Mouse (Mus musculus) C2C12 (cell line): ENCODE measurements around the gene Ranbp17. TPM values are rescaled to one million over a fixed set of nuclear protein-coding genes. Genes with fewer than 3 reads are reported as not detected.

Experiments used
- H3K27me3 ChIP-seq: one replicate; pipeline ENCODE4 v1.6.1; 2011; ENCODE audit not compliant: control insufficient read depth, insufficient read depth, insufficient read length
- H3K36me3 ChIP-seq: one replicate; pipeline ENCODE4 v1.6.1; 2011; ENCODE audit not compliant: control insufficient read depth, insufficient read depth
- H3K4me3 ChIP-seq: one replicate; pipeline ENCODE4 v1.5.1; 2011; ENCODE audit warnings: mild to moderate bottlenecking, control low read depth; ENCODE audit not compliant: poor library complexity, insufficient read depth, severe bottlenecking
- H3K79me2 ChIP-seq: one replicate; pipeline ENCODE4 v1.6.1; 2011; ENCODE audit not compliant: control insufficient read depth, insufficient read depth
- H3K79me3 ChIP-seq: one replicate; pipeline ENCODE4 v1.6.1; 2011; ENCODE audit warnings: low read depth, control low read depth
- H3ac ChIP-seq: one replicate; pipeline ENCODE3; 2011; ENCODE audit warnings: low read depth; ENCODE audit not compliant: control insufficient read depth, insufficient read length
- CEBPB ChIP-seq: IDR thresholded peaks from one replicate; pipeline ENCODE4 v1.6.1; 2011; ENCODE audit warnings: low read depth, mild to moderate bottlenecking, control low read depth, moderate library complexity
- CTCF ChIP-seq: IDR thresholded peaks from one replicate; pipeline ENCODE4 v1.5.1; 2011; ENCODE audit not compliant: control insufficient read depth, insufficient read depth, insufficient read length
- FOSL1 ChIP-seq: IDR thresholded peaks from one replicate; pipeline ENCODE4 v1.8.0; 2011; ENCODE audit warnings: mild to moderate bottlenecking, low read length; ENCODE audit not compliant: poor library complexity, insufficient read depth, severe bottlenecking
- MAX ChIP-seq: IDR thresholded peaks from one replicate; pipeline ENCODE4 v1.6.1; 2011; ENCODE audit warnings: mild to moderate bottlenecking, control low read depth
- MYOD1 ChIP-seq: IDR thresholded peaks from one replicate; pipeline ENCODE4 v1.6.1; 2011; ENCODE audit warnings: low read depth; ENCODE audit not compliant: control insufficient read depth, insufficient read length
- MYOG ChIP-seq: IDR thresholded peaks from one replicate; pipeline ENCODE4 v1.6.1; 2011; ENCODE audit not compliant: control insufficient read depth, insufficient read length; ENCODE audit errors: extremely low read depth
- USF1 ChIP-seq: IDR thresholded peaks from one replicate; pipeline ENCODE4 v1.6.1; 2011; ENCODE audit warnings: low read depth, mild to moderate bottlenecking, control low read depth, moderate library complexity
- polyA plus RNA-seq: library from polyadenylated mRNA; unstranded; fragments of >200 nt; fragmentation: generic; extraction: Trizol; gene quantifications from one replicate; pipeline ENCODE4 v1.2.1, GENCODE M21; 2012; ENCODE audit warnings: missing spikeins

The Ranbp17 gene
- polyA plus RNA-seq, 1 experiment = not detected

DNA sequence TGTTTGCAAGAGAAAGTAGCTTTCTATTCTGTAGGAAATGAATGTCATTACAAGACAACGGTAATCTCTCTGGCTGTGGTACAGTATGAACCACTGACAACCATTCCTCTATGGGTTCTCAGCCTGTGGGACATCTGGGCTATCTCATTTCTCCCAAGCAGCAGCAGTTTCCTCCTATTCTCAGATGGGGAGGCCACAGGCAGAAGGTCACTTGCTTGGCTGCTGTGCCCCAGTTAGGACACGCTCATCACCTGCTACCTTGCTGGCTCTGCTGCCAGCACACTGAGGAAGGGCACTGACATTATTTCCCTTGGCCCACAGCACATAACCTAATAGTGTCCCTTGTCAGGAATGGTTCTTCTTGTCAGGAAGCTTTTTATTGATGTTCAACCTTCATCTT is 285.4 kb downstream of the Ranbp17 start:
- Histone ChIP-seq H3ac (no peak overlapping the region), H3K27me3 (peaks cover 14% of the 10 kb centered on the region), H3K79me2 (no peaks in the 10 kb centered on the region), H3K36me3 (no peaks in the 10 kb centered on the region), H3K79me3 (no peaks in the 10 kb centered on the region), H3K4me3 (no peak overlapping the region)
- no peak for TF ChIP-seq MAX
- TF ChIP-seq MYOG = no peak
- TF ChIP-seq MYOD1 = no peak
- TF ChIP-seq CEBPB = no peak
- no peak for TF ChIP-seq FOSL1
- no peak for TF ChIP-seq CTCF
- no peak for TF ChIP-seq USF1

DNA sequence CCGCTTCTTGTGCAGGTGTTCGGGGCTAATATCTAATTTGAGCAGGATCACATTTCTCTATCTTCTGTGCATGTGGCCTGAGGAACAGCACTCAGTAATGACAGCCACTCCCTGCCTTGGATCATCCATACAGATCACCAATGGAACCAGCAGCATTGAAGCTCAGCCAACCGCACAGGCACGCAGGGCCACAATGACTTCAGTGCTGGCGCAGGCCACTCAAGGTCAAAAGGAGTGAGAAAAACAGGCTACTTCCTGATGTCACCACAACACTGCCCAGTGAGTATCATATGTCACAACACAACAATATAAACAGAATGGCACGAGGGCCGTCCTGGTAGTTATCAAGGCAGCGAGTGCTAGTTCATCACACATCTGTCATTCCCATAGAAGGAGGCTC is 287.0 kb downstream of the Ranbp17 start:
- H3K4me3 ChIP-seq = no peak overlapping the region
- TF ChIP-seq MAX (no peak), CTCF (no peak), MYOD1 (no peak), FOSL1 (no peak), CEBPB (no peak), USF1 (no peak), MYOG (no peak)
- peaks cover 8% of the 10 kb centered on the region for H3K27me3 ChIP-seq
- no peak overlapping the region for H3ac ChIP-seq
- H3K79me3 ChIP-seq = no peaks in the 10 kb centered on the region
- no peaks in the 10 kb centered on the region for H3K36me3 ChIP-seq
- no peaks in the 10 kb centered on the region for H3K79me2 ChIP-seq

DNA sequence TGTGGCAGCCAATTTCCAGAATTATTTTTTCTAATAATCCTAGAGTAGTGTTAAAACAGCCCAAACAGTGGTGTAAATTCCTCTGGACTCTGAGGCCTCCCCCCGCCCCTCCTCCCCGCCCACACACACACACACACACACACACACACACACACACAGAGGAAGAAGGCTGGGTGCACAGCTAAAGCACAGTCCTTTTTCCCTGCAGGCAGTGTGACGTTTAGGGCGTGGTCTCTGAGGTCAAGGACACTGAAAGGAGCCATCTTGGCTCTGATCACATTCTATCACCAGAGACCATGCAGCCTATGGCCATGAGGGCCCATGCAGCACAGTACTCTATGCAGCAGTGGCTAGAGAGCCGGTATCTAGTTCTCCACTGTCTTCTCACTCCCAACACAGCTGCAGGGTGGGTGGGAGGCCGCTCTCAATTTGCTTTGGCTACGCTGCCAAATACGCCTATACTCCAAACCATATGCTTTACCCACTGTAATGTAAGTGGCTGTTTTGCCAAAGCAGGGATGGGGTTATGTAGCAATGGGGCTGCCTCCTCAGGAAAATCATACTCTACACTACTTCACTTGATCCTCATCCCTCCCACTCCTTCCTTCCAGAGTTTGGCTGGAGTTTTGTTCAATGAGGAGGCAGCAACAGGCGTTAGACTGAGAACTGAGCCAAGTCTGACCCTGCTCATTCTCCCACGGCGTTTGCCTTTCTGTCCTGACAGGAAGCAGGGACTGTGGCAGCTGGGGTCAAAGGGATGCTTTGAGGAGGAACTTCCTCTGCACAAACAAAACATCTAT is 291.8 kb downstream of the Ranbp17 start:
- H3K4me3 ChIP-seq = no peak overlapping the region
- no peaks in the 10 kb centered on the region for H3K79me3 ChIP-seq
- TF ChIP-seq CTCF = no peak
- no peak for TF ChIP-seq FOSL1
- no peak for TF ChIP-seq USF1
- no peak for TF ChIP-seq MAX
- TF ChIP-seq MYOD1 = no peak
- no peak for TF ChIP-seq CEBPB
- no peak for TF ChIP-seq MYOG
- no peak overlapping the region for H3ac ChIP-seq
- peaks cover 21% of the 10 kb centered on the region for H3K27me3 ChIP-seq
- no peaks in the 10 kb centered on the region for H3K79me2 ChIP-seq
- no peaks in the 10 kb centered on the region for H3K36me3 ChIP-seq

DNA sequence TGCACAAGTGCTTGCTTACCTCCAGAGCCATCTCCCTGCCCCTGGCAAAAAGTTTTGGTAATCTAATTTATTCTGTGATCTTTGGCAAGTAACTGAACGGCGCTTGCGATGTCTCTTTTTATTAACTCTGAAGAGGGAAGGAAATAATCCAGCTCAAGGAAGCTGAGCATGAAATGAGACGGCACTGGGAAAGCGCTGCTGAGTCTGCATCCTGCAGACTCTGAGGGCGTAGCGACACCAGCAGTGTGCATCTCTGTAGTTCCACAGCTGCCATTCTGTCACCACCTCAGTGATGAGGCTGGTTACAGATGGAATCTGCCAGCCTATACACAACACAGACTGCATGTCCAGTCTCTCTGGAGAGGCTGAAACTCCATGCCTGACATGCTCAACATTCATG is 292.8 kb downstream of the Ranbp17 start:
- Histone ChIP-seq H3K79me3 (no peaks in the 10 kb centered on the region), H3ac (no peak overlapping the region), H3K4me3 (no peak overlapping the region), H3K79me2 (no peaks in the 10 kb centered on the region), H3K27me3 (peaks cover 18% of the 10 kb centered on the region), H3K36me3 (no peaks in the 10 kb centered on the region)
- no peak for TF ChIP-seq FOSL1
- TF ChIP-seq CTCF = no peak
- TF ChIP-seq MAX = no peak
- TF ChIP-seq USF1 = no peak
- TF ChIP-seq MYOD1 = no peak
- no peak for TF ChIP-seq MYOG
- TF ChIP-seq CEBPB = no peak

DNA sequence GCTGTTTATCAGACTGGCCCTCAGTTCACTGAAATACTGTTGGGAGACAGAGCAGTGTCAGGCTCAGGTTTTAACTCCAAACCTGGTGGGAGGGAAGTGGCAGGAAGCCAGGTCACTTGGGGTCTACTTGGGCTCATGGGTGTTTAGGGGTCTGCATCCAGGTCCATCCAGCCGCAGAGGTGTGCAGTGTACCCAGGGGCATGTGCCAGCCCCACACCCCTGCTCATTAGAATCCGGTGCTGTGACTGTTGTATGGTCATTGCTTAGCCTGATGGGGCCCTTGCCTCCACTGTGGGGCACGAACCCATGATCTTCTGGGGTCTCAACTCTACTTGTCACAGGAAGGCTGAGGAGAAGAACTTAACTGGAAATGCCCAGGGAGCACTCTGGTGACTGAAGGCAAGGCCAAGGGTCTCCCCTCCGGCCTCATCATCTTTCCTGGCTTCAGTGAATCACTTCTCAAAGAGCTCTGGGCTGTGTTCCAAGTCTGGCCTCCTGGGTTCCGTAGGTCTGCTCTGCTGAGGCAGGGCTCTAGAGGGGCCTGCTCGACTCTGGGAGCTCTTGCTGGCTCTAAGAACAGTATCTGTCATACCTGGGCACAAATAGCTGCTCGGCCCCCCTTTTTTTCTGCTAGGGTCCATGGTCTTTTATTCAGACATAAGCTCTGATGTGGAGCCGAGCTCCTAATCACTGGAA is 296.0 kb downstream of the Ranbp17 start:
- H3ac ChIP-seq = no peak overlapping the region
- H3K27me3 ChIP-seq = peaks cover 20% of the 10 kb centered on the region
- H3K4me3 ChIP-seq = no peak overlapping the region
- H3K79me2 ChIP-seq = no peaks in the 10 kb centered on the region
- no peaks in the 10 kb centered on the region for H3K36me3 ChIP-seq
- no peaks in the 10 kb centered on the region for H3K79me3 ChIP-seq
- no peak for TF ChIP-seq MAX
- no peak for TF ChIP-seq CTCF
- TF ChIP-seq MYOG = no peak
- no peak for TF ChIP-seq MYOD1
- no peak for TF ChIP-seq FOSL1
- TF ChIP-seq USF1 = no peak
- no peak for TF ChIP-seq CEBPB
